Mouse (Mus musculus) monocyte, adult 2 months (primary cell): ENCODE measurements around the gene Gm10134.
A peak's percentile ranks its signal among the peaks of the same experiment; 100 is the strongest.
"Not testable (repeated sequence)": the region's sequence is repeated elsewhere in the genome, so short reads cannot be mapped to it uniquely, and the experiment has no call there.

Experiments
- DNase-seq, 2 experiments: peaks; one replicate each; pipeline ENCODE4 v3.0.0; 2022; ENCODE audit warnings: low spot score in 2 of 2, low read depth in 1 of 2

Gm10134 gene

DNA sequence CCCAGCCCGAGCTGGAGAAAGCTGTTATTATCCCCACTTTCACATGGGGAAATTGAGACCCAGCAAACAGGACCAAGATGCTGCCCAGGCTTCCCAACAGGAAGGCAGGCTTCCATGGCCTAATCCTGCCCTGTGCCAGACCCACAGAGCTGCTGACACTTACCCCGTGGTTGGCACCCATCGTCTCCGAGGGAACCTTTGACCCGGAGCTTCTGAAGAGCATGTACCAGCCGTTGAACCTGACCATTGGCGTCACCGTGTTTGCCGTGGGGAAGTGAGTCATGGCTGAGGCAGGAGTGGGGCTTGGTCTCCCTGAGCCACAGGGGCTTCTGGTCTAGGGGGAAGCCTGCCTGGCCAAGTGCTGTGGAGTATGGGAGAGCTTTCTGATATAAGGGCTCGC is 2.9 kb upstream of the Gm10134 start:
- no peak for DNase-seq

DNA sequence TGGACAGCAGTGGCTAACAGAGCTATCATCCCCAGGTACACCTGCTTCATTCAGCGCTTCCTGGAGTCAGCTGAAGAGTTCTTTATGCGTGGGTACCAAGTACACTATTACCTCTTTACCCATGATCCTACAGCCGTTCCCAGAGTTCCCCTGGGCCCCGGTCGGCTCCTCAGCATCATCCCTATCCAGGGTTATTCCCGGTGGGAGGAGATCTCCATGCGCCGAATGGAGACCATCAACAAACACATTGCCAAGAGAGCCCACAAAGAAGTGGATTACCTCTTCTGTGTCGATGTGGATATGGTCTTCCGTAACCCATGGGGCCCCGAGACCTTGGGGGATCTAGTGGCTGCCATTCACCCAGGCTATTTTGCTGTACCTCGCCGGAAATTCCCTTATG is 1.2 kb upstream of the Gm10134 start:
- no peak for DNase-seq

DNA sequence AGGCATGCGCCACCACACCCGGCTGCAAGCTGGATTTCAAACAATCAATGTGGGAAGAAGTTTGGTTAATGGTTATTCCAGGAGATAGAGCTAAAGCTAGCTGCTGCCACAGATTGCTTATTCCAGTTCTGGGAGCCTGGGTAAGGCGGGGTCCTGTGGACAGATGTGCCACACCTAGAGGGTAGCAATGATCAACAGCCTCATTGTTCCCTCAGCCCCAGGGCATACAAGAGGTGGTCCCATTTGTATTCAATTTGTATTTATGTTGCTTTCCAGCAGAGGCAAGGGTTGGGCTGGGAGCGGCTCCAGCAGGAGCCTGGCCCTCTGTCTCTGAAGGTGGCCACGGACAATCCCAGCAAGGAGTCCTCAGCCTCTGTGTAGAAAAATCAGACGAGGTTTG is 396 bp downstream of the Gm10134 start:
- no peak for DNase-seq

DNA sequence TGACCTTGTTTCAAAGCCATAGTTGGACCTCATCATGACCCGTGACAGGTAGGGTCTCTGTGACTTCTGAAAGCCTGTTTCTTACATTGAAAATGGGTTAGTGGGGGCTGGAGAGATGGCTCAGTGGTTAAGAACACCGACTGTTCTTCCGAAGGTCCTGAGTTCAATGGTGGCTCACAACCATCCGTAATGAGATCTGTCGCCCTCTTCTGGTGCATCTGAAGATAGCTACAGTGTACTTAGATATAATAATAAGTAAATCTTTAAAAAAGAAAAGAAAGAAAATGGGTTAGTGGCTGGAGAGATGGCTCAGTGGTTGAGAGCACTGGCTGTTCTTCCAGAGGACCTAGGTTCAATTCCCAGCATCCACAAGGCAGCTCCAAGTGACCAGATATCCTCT is 5.7 kb downstream of the Gm10134 start:
- DNase-seq, result not testable (repeated sequence)

DNA sequence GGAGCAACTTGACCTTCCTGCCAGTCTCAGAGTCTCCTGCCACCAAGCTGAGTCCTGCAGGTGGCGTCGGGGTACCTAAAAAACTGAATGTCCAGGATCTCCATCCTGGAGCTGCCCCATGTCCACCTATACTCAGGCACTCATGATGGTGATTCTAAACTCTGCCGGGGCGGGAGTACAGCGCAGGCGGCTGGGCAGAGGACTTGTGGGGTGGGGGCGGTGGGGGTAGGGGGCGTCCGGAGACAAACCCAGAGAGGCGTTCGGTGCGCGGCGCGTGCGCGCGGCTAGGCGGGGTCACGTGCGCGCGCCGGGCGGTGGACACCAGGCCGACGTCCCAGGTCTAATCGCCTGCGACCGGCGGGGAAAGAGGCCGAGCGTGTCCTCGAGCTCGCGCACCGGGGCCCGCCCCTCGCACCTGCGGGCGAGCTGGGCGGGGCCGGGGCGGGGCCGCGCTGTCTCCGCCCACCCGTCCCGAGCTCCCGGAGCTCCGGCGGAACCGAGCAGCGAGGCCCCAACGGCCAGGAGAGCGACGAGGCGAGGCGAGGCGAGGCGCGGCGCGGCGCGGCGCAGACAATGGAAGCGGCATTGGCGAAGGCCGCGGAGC is 7.0 kb downstream of the Gm10134 start, which contains the start of gene Ralgds:
TSS of gene Ralgds (plus strand) at position 328 of the 604 bp plus-strand sequence.
- no peak for DNase-seq

DNA sequence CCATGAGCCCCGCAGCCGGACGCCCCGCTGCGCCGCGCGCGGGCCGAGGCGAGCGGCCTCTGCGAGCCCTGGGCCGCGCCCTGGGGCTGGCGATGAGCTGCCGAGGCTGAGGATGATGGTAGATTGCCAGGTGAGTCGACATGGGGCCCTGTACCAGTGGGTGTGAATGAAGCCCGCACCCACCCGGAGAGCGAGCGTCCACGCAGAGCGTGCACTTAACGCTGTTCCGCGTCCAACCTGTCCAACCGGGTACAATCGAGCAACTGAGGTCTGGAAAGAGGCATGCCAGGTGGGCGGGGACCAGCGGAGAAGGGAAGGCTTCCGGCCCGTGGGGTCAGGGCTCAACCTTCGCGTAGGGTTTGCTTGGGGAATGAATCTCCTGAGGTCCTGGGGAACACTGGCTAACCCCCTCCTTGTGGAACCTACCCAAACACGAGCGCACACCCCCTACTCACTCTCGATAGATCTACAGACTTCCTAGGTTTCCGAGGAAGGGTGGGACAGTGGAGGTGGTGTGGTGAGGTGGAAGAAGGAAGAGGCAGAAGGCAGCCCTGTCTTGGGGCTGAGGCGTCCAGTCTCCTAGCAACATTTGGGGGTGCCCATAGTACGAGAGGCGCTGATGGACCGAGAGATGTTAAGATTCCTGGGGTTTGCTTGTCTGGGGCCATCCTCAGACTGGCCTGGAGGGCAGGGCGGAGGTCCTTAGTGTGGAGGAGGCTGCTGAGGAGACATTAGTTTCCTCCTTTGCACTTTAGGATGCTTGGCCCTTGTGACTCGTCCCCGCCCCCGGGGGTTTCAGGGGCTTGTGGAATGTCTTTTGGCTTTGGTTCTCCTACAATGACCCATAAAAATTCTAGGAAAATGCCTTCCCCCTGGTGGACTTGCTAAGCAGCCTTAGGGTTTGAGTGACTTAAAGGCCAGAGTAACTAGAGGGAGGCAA is 7.8 kb downstream of the Gm10134 start:
- no peak for DNase-seq

DNA sequence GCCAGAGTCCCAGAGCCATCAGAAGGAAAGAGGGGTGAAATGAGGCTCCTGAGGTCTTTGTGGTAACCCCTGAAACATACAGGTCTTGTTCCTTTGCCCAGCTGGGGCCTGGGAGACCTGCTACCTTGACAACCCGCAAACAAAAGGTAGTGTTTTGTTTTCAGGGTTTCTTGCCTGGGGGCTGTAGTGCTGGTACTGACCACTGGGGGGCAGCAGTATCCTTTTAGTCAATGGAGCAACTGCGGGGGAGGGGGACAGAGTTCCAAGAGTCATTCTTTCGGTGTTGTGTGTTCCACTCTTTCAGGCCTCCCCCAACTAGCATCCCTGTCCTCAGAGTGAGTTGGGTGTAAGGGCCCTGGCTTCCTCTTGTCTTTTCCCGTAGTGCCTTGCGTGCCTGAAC is 8.6 kb downstream of the Gm10134 start:
- peak; percentile 45 to 76 for DNase-seq

DNA sequence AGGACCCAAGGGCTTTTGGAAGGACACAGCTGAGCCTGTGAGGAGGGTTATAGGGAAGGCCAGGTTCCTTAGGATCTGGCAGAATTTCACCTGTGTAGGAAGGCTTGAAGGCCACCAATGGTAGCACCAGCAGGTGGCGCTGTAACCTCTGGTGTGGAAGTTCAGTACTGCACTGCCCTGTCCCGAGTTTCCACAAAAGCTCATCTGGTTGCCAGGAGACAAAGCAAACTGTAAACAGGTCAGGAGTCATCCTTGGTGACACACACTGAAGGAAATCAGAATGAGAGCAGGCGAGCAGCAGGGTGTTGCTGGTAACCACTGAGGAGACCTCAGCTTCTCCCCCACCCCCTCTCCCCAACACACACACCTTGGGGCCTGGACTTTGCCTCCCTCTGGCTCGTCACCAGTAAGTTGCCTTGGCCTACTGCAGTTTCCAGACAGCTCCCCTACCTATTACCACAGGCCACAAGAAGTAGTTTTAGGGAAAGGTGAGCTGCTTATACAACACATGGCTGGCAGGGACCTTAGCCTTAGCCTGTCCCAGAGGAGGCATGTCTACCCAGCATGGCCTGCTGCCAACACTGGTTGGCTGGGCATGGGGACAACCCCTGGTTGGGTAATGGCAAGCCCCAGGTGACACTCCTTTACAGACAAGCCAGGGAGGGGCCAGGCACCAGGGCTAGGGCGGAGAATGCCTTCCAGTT is 11.5 kb downstream of the Gm10134 start:
- DNase-seq, result peak; percentile 71 to 79

DNA sequence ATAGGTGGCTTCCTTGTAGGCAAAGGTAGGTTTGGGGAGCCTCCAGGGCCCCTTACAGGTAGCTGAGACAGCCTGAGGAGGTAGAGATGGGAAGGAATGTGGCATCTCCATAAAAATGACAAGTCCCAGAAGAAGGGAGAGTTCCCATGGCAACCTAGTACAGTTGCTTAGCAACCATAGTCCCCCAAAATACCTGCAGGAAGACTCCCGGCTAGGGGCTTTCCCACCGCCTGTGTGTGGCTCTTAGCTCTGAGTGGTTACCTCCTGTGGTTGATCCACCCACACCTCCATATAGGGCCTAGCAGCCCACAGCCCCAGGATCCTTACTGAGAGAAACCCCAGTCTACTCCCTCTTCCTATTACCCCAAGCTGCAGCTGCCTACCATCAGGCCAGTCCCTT is 12.3 kb downstream of the Gm10134 start:
- no peak for DNase-seq

DNA sequence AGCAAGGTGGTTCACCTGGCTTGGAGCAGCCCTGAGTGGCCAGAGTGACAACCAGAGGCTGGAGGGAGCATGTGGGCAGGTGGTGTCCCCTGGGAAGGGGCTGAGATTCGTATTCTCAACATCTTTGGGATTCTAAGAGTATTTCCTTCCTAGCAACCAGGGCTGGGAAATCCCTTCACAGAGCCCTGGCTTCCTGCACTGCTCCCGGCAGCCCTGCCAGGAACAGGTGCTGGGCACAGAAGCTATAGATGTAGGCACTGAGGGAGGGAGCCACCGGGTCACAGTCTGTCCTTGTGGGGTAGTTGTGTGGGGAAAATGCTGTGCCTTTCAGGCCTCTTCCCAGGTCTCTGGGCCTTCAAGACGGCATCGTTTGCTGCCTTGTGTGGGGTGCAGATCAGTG is 14.7 kb downstream of the Gm10134 start:
- no peak for DNase-seq

DNA sequence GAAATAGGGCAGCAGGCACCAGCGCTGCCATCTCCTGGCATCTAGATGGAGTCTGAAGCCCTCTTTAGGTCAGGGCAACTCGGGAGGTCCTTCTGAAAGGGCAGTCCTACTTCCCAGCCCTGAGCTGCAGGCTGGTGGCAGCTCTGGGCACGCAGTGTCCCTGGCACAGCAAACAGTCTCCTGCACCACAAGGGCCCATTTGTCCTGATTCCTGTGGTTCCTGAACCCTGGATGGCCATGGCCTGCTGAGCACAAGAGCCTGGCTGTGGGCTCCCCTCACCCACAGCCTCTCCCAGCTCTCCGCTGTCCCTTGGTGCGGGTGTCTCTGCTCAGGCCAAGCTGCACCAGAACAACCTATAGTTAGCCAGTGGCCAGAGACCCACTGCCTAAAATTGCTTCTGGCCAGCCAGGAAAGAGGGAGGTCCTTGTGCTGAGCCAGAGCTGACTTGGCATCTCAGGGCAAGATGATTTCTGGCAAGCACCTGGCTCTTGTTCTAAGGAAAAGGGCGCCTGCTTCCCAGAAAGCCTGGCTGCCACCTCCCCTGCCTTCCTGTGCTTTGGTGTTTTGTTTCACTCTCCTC is 15.8 kb downstream of the Gm10134 start:
- DNase-seq, result no peak

DNA sequence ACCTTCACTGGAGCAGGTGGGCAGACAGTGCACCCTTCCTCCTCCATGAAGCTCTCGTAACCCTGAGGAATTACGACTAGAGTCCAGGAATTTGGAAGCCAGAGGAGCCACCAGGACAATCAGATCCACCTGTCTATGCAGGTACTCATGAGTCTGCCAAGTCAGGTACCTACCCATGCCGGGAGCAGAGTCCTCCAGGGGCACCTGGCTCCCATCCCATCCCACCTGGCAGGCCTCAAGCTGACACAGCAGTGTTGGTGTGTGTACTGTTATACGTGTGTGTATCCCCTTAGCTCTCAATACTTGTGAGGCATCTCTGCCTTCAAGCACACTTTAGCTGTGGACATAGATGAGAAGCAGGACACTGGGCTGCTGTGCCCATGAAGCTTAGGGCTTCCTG is 16.3 kb downstream of the Gm10134 start:
- DNase-seq, result no peak

DNA sequence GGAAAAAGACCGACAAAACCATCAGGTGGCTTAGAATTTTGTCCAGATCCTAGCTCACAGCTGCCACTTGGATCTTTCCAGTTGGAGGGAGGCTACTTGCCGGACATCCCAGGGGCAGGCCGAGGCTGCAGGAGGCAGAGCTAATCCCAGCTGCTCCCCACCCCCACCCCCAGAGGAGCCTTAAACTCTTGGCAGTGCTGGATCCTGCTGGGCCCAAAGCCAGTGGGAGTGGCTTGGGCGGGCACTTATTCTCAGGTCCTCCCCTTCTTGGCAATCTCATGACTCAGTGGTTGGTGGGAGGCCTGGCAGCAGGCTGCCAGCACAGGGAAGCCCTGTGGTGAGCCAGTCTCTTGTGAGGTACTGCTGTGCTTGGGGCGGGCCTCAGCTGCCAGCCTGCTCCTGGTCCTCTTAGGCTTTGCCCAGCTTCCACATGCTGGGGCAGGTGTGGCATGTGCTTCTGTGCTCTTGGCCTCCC is 17.8 kb downstream of the Gm10134 start:
- DNase-seq, result no peak

DNA sequence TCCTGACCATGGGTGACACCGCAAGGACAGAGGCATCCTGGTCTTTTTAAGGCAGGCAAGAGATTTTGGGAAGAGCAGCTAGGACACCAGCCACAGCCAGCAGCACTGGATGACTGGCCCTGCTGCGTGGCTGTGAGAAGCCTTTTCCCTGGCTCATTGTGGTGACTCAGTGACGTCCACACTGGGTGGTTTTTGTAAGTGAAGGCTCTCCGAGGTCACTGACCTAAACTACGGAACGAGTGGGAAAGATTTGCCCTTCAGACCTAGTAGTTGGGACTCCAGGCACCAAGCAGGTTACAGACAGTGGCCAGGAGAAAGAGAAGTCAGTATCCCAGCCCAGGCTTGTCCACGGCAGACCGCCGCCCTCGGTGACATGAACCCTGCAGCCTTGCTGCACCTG is 18.5 kb downstream of the Gm10134 start:
- DNase-seq, result no peak

DNA sequence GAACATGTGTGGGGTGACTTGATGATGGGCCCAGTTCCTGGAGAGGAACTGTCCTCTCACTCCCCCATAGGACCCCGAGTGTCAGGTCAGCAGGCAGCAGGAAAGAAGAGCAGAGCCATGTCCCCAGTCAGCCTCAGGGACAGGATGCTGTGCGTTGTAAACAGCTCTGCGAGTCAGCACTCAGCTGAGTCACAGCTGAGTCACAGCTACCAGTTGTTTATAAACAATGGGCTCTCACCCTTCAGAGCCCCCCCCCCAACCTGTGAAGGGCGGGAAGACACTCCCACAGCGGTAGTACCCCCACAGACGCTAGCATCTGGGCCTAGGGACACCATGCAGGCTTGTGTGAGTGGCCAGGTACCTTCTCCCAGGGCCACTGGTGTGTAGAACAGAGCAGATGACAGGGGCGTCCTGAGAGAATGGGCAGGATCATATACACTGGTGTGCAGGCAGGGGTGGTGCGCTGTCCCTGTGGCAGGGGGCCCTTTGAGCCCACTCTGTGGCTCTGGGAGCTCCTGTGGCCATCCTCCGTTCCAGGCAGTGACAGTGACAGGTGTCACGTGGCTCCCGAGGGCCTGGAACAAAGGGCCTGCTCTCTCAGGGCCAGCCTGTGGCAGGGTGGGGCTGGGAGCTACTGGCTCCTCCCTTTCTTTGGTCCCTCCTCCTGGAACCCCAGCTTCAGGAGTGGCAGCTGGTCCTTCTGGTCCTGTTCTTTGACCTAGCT is 19.5 kb downstream of the Gm10134 start:
- DNase-seq, result no peak

DNA sequence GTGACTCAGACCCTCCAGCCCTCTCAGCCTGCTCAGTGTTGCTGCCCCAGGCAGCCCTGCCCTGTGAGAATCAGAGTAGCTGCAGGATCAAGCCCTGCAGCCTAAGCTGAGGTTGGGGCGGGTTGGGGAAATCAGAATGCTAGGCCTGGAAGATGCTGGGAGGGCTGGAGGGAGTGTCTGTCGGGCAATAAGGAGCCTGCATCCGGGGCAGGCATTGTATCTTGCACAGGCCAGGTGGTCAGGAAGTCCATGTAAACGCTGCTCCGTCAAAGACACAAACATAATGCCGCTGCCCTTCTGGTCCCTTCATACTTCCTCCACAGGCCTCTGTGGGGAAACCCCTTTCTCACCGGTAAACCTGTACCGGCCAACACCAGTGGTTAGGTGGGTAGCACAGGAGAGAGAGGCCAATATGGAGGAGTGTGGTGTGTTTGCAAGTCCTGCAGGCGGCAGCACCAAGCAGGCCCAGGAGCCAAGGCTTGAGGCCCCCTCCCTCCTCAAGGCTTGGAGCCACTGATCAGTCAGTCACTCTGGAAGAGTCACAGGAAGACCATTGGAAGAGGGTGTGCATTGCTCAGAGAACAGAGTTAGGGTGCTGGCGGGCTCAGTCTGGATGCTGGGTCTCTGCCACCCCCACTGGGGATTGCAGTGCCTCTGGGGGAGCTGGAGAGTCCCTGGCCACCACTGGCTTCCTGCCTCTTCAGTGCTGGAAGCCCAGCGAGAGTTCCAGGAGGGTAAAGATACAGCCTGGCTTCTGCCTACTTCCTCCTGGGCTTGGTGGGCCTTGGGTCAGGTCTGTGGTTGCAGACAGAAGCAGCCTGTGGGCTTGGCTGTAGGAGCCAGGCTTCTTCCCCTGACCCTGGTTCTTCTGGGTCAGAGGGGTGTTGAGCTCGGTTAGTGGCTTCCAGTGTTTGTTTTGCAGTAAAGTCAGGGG is 20.3 kb downstream of the Gm10134 start:
- no peak for DNase-seq

DNA sequence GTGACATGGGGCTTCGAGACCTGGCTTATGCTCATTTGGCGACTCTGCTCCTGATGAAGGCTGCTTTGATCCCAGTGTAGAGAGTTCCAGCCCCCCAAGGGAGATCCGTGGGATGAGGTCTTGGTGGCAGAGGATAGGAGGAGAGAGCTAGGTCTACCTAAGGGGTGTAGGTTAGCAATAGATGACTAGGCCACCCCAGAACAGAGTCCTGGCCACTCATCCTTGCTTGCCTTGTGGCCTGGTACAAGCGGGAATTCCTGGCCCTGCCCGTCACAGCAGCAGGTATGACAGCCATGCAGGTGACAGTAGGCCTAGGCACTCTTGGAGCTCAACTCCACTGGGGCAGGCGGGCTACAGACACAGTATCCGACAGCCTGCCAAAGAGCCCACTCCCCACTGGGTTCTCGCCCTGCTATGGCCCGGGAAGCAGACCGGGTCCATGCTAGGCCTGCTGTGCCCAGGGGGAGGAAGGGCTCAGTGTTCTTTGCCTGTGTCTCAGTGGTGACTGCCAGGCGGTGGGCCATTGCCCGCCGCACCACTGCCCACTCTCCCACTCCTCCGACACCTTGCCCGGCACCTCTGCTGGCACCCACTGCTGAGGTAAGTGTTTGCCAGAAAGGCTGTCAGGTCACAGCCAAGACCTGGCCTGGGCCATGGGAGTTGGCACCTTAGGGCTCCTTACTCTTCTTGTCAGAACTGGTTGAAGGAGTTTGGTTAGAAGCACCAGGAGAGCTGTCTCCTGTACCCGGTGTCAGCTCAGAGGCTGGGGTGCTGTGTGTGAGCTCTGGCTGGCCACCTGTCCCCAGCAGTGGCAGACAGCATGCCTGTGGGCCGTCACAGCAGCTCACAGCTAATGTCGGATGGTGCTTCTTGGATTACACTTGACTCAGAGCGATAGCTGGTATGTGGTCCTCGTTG is 21.8 kb downstream of the Gm10134 start:
- DNase-seq, result no peak

DNA sequence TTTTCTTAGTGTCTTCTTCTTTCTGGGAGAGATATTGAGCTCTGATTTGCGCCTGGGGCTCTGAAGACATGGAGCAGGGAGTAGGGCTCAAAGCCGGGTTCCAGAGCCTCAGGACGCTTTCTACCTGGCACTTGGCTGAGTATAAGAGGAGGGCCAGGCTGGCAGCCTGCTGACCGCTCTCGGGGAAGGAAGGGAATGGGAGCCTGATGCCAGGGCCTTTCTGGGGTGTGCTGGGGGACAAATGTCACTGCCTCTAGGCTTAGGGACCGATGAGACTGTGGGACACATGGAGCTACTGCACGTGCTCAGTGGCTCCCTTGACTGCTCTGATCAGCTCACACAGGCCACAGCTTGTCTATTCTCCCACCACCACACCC is 22.4 kb downstream of the Gm10134 start:
- DNase-seq, result no peak

DNA sequence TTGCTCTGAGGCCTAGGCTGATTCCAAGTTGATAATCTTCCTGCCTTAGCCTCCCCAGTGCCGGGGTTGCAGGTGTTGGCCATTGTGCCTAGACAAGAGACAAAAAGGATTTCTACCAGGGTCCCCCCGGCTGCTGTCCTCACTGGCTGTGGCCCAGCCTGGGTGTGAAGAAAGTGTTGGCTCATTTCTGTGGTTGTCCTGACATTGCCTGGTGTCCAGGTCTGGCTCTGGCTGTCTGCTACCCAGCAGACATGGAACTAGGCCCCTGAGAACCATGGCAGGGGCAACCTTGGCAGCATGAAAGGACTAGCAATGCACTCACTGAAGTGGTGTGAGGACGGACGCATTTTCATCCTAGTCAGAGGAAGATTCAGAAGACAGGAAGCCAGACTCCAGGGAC is 24.0 kb downstream of the Gm10134 start:
- no peak for DNase-seq
